Mouse (Mus musculus) CD4-positive helper T cell, adult 2 months (primary cell): ENCODE results near the gene Lrmda.

Experiments
- DNase-seq: peaks from one replicate; pipeline ENCODE4 v3.0.0-alpha.2; 2012; ENCODE audit warnings: low read depth, missing footprints, low spot score

Lrmda gene

DNA sequence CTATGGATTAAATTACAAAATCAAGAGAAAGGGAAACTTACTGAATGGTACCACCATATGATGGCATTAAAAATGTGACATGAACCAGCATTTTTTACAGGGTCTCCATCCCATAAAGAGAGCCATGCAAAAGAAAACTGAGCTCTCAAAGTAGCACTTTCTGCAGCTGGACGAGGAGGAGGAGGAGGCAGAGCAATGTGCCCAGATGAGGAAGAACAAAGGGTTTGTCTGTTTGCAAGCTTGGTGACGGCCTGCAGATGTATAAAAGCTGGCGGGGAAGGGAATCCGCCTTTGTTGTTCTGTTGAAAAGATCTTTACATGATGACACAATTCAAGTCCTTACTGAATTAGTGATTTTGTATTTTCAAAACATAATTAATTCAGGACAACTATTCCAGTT, 841.1 kb downstream of the Lrmda start:
- DNase-seq = no peak

DNA sequence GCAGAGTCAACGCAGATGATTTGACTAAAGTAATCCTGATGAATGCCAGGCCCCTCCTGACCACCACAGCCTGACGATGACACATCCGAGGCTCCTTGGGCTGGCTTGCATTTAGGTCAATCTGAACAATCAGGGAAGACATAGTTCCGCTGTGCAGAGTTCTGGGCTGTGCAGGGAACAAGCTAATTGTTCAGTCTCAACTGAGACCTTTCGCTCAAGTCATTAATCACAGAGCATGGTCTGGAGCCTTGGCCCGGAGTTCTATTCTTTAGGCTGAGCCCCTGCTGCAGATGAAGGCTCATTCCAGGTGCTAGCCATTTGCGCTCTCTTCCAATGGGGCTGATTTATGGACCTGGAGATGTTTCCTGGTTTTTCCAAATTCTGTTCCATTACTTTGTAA, 844.6 kb downstream of the Lrmda start:
- no peak for DNase-seq

DNA sequence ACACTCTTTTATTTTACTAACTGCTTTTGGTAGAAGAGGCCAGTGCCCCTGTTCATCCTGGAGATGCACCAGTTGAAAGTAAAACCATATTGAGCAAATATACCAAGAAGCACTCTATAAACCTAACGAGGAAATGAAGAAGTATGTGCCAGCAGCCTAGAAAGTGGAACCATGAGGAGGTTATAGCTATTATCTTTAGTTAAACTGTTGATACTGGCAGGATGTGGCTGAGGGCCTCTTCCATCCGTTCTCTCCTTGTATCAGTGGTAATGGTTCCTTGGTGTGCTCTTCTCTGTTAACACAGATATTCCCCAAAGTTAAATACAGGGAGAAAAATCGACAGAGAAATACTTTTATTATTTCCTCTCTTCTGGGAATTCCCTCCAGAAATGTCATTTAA, 855.1 kb downstream of the Lrmda start:
- DNase-seq = no peak

- no peak for DNase-seq
These were observed 867.7 kb downstream of the Lrmda start for GRCm38 (mm10) chr14:22887182-22887581.

DNA sequence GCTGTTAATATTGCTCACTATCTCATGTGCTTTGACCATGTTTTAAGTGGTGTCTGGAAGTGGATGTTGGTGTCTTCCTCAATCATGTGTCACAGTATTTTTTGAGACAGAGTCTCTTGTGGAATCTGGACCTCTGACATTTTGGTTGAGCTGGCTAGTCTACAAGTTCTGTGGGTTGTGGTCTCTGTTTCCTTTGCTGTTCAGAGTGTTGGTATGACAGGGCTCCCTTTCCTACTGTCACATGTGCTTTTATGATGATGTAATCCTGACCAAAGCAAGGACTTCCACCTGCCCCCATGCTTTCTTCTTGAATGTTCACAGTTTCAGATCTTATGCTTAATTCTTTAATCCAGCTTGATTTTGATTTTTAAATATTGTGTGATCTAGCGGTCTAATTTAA, 879.8 kb downstream of the Lrmda start:
- DNase-seq = no peak

- no peak for DNase-seq
These were observed 882.6 kb downstream of the Lrmda start for GRCm38 (mm10) chr14:22902116-22902515.

DNA sequence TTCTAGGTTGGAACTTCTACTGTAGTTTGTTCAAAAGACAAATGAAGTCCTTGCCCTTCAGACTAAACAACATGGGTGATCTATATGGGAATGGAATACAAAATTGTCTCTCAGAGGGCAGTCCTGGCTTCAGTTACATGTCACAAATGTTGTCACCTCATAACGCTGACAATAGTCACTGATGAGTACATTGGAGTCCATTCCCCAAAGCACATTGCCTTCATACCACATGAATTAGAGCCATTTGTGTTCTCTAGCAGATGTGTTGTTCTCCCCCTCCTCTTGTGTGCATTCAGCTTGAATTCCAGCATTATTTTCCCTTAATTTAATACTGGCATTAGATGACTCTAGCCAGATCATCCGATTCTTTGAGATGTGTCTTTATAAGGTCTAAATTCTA, 883.4 kb downstream of the Lrmda start:
- no peak for DNase-seq

DNA sequence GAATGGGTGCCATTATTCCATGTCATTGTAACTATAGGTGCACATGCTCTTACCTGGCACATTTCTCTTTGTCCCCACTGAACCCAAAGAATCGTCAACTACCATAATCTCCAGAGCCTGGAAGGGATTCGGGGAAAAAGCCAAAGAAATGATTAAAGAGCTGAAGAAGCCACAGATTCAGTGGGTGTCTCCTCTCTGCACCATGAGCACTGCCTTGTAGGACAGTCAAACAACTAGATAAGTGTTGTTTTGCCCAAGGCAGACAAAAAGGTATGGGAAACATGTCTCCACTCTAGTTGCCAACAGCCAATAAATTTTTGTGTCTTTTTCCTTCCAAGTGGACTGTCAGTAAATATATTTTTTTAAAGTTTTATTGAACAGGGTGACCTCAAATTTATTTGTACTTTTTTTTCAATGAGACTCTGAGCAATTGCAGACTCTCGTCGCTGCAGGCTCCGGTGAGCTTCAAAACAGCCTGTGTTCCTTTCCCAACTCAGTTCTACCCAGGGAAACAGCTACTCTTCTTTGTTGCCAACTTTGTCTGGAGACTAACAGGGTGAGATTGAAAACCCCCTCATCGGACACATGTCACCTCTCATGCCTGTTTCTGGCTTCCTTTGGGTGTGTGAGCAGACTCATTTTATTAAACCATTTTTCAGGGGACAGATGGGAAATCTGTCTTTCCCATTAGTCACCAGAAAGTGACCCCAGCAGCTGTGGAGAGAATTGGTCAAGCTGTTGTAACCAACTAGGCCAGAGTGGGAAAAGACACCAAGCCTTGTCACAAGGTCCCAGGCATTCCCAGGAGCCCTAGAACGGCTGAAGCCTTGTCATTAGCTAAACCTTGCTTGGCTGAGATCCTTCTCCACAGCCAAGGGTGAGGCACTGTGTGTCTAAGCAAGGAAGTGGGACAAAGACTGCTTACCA, 886.5 kb downstream of the Lrmda start:
- no peak for DNase-seq

DNA sequence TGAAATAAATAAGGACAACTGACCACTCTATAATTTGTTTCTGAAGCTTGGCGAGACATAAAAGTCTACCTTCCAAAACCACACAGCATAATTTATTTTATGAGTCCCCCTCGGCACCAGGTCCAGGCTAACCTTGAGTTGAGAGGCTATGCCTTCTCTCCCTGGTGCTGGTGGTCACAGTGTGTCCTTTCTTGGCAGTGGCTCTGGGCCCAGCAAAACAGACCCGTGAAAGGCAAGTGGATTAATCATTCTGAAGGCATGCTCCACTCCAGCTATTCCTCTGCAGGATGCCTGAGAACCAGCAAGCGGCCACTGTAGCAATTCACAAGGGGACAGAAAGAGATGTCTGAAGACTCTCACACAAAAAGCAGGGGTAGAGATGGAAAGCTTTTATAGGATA, 887.2 kb downstream of the Lrmda start:
- DNase-seq = no peak

GRCm38 (mm10) chr14:22907221-22907620, 887.7 kb downstream of the Lrmda start:
- DNase-seq = no peak

DNA sequence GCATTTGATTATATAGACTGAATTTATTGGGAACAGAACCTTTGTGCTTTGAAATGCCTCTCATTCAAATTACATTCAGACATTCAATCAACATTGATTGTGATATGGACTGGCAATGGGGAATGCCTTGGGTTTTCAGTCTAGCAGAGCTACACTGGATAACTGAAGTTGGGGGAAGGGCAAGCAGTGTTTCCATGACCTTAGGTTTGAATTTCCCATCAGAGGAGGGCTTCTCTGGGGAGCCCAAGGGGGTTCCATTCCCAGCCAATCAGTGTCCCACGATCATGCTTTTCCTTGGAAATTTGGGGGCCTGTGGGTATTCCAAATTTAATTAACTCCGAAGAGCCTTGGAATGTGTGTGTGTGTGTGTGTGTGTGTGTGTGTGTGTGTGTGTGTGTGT, 888.5 kb downstream of the Lrmda start:
- no peak for DNase-seq

- no peak for DNase-seq
These were observed 896.0 kb downstream of the Lrmda start for GRCm38 (mm10) chr14:22915463-22915862.

DNA sequence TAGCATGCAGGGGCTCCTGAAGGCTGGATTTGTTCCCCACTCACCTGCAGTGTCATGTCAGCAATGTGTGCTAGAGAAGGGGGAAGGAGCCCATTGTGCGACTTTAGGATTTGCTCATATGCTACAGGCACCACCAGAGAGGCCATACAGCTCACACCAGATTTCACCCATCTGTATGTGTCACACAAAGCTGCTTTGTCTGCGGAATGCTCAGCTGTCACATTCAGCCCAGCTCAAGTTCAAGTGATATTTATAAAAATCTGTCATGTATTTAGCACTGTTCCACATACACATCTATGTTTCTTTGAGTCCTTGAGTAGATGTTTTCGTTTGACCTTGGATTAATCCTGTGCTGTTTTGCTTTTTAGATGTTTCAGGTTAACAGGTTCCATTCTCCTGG, 899.0 kb downstream of the Lrmda start:
- DNase-seq = no peak

GRCm38 (mm10) chr14:22918931-22919330, 899.4 kb downstream of the Lrmda start:
- no peak for DNase-seq

DNA sequence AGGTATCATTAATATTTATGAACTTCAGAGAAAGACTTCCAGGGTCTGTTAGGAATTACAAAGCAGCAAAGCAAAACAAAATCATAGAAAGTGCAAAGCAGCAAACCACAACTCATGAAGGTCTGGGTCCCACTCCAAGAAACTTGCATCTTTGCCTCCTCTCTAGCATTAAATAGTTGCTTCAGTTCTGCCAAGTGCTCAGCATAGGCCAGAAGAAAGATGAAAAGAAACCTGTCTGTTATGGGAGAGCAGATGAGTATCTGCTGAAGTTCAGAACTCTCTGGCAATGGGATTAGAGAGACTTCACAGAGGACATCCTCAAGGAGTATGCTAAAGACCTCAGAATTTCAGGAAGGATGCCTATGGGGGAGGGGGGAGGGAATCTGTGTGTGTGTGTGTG, 901.6 kb downstream of the Lrmda start:
- DNase-seq = no peak

- DNase-seq = no peak
These were observed 902.3 kb downstream of the Lrmda start for GRCm38 (mm10) chr14:22921796-22922195.

DNA sequence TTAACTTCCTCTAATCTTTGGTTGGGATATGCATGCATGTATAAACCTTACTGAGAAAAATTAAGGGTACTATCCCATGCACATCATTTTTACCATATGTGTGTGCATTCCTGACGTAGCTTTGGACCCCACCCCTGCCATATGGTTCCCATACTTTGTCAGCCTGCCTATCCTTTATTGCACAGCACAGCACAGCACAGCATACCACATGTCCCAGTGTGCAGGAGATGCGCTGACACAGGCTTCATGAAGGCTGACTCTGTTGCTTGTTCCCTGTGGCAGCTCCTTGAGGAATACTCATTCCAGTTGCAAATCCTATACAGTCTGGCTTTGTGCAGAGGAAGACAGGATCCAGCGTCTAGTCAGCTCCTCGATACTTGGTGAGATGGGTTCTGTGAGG, 903.1 kb downstream of the Lrmda start:
- no peak for DNase-seq

- DNase-seq = no peak
These were observed 903.7 kb downstream of the Lrmda start for GRCm38 (mm10) chr14:22923251-22923650.

- no peak for DNase-seq
These were observed 908.8 kb downstream of the Lrmda start for GRCm38 (mm10) chr14:22928263-22928662.

- DNase-seq = no peak
These were observed 909.2 kb downstream of the Lrmda start for GRCm38 (mm10) chr14:22928683-22929082.

- DNase-seq = no peak
These were observed 910.1 kb downstream of the Lrmda start for GRCm38 (mm10) chr14:22929585-22929984.

- DNase-seq = no peak
These were observed 911.1 kb downstream of the Lrmda start for GRCm38 (mm10) chr14:22930488-22931046.

- DNase-seq = no peak
These were observed 911.8 kb downstream of the Lrmda start for GRCm38 (mm10) chr14:22931114-22931822.
